Mouse (Mus musculus): ENCODE measurements around the gene Grip1. TPM values are rescaled to one million over a fixed set of nuclear protein-coding genes. Genes with fewer than 3 reads are reported as not detected.
A peak's percentile ranks its signal among the peaks of the same experiment; 100 is the strongest.

The Grip1 gene
- total RNA-seq, 2 experiments from 2014 or later: not detected

GRCm38 (mm10) chr10:119868995-119869579 is 415.5 kb downstream of the Grip1 start:
- no peak for ATAC-seq (replicated peaks; ENCODE audit: low FRiP score, low TSS enrichment, poor library complexity, severe bottlenecking)

GRCm38 (mm10) chr10:119876721-119877120 is 423.1 kb downstream of the Grip1 start:
- no peak for ATAC-seq (replicated peaks; ENCODE audit: low FRiP score, low TSS enrichment, poor library complexity, severe bottlenecking)

GRCm38 (mm10) chr10:119878331-119878730 is 424.7 kb downstream of the Grip1 start:
- no peak for ATAC-seq (replicated peaks; ENCODE audit: low FRiP score, low TSS enrichment, poor library complexity, severe bottlenecking)

GRCm38 (mm10) chr10:119884591-119884990 is 431.0 kb downstream of the Grip1 start:
- no peak for ATAC-seq (replicated peaks; ENCODE audit: low FRiP score, low TSS enrichment, poor library complexity, severe bottlenecking)

GRCm38 (mm10) chr10:119885563-119885962 is 431.9 kb downstream of the Grip1 start:
- ATAC-seq (replicated peaks; ENCODE audit: low FRiP score, low TSS enrichment, poor library complexity, severe bottlenecking): 0 out of 2 replicates have a peak, but pooled peaks have one; percentile 57

- no peak for ATAC-seq (replicated peaks; ENCODE audit: low FRiP score, low TSS enrichment, poor library complexity, severe bottlenecking)
Observed at GRCm38 (mm10) chr10:119886681-119887080, 433.1 kb downstream of the Grip1 start.

- ATAC-seq (replicated peaks; ENCODE audit: low FRiP score, low TSS enrichment, poor library complexity, severe bottlenecking): no peak
Observed at GRCm38 (mm10) chr10:119902754-119903153, 449.1 kb downstream of the Grip1 start.

- ATAC-seq (replicated peaks; ENCODE audit: low FRiP score, low TSS enrichment, poor library complexity, severe bottlenecking): no peak
Observed at GRCm38 (mm10) chr10:119906869-119907268, 453.2 kb downstream of the Grip1 start.

- ATAC-seq (replicated peaks; ENCODE audit: low FRiP score, low TSS enrichment, poor library complexity, severe bottlenecking): no peak
Observed at GRCm38 (mm10) chr10:119917995-119918394, 464.4 kb downstream of the Grip1 start.

- ATAC-seq (replicated peaks; ENCODE audit: low FRiP score, low TSS enrichment, poor library complexity, severe bottlenecking): no peak
Observed at GRCm38 (mm10) chr10:119927963-119928362, 474.3 kb downstream of the Grip1 start.

- no peak for ATAC-seq (replicated peaks; ENCODE audit: low FRiP score, low TSS enrichment, poor library complexity, severe bottlenecking)
Observed at GRCm38 (mm10) chr10:119928921-119929320, 475.3 kb downstream of the Grip1 start.

- no peak for ATAC-seq (replicated peaks; ENCODE audit: low FRiP score, low TSS enrichment, poor library complexity, severe bottlenecking)
Observed at GRCm38 (mm10) chr10:119932794-119933193, 479.2 kb downstream of the Grip1 start.

- ATAC-seq (replicated peaks; ENCODE audit: low FRiP score, low TSS enrichment, poor library complexity, severe bottlenecking): no peak
Observed at GRCm38 (mm10) chr10:119933362-119933761, 479.7 kb downstream of the Grip1 start.

GRCm38 (mm10) chr10:119935231-119935630 is 481.6 kb downstream of the Grip1 start:
- ATAC-seq (replicated peaks; ENCODE audit: low FRiP score, low TSS enrichment, poor library complexity, severe bottlenecking): no peak

GRCm38 (mm10) chr10:119937481-119937880 is 483.9 kb downstream of the Grip1 start:
- no peak for ATAC-seq (replicated peaks; ENCODE audit: low FRiP score, low TSS enrichment, poor library complexity, severe bottlenecking)

- no peak for ATAC-seq (replicated peaks; ENCODE audit: low FRiP score, low TSS enrichment, poor library complexity, severe bottlenecking)
Observed at GRCm38 (mm10) chr10:119943906-119944305, 490.3 kb downstream of the Grip1 start.

GRCm38 (mm10) chr10:119951460-119951859 is 497.8 kb downstream of the Grip1 start:
- ATAC-seq (replicated peaks; ENCODE audit: low FRiP score, low TSS enrichment, poor library complexity, severe bottlenecking): no peak

GRCm38 (mm10) chr10:119957260-119957955 is 503.8 kb downstream of the Grip1 start:
- no peak for ATAC-seq (replicated peaks; ENCODE audit: low FRiP score, low TSS enrichment, poor library complexity, severe bottlenecking)

GRCm38 (mm10) chr10:119960915-119961314 is 507.3 kb downstream of the Grip1 start:
- ATAC-seq (replicated peaks; ENCODE audit: low FRiP score, low TSS enrichment, poor library complexity, severe bottlenecking): no peak

GRCm38 (mm10) chr10:119966321-119966720 is 512.7 kb downstream of the Grip1 start:
- no peak for ATAC-seq (replicated peaks; ENCODE audit: low FRiP score, low TSS enrichment, poor library complexity, severe bottlenecking)

GRCm38 (mm10) chr10:119979396-119979795 is 525.8 kb downstream of the Grip1 start:
- no peak for ATAC-seq (replicated peaks; ENCODE audit: low FRiP score, low TSS enrichment, poor library complexity, severe bottlenecking)
